Mouse (Mus musculus) retina, postnatal 1 day (tissue): ENCODE measurements around the gene Zfp335.
A peak's percentile ranks its signal among the peaks of the same experiment; 100 is the strongest.
"Not testable (repeated sequence)": the region's sequence is repeated elsewhere in the genome, so short reads cannot be mapped to it uniquely, and the experiment has no call there.

Experiments
- DNase-seq: peaks from one replicate; pipeline ENCODE4 v3.0.0-alpha.2; 2012

The Zfp335 gene

DNA sequence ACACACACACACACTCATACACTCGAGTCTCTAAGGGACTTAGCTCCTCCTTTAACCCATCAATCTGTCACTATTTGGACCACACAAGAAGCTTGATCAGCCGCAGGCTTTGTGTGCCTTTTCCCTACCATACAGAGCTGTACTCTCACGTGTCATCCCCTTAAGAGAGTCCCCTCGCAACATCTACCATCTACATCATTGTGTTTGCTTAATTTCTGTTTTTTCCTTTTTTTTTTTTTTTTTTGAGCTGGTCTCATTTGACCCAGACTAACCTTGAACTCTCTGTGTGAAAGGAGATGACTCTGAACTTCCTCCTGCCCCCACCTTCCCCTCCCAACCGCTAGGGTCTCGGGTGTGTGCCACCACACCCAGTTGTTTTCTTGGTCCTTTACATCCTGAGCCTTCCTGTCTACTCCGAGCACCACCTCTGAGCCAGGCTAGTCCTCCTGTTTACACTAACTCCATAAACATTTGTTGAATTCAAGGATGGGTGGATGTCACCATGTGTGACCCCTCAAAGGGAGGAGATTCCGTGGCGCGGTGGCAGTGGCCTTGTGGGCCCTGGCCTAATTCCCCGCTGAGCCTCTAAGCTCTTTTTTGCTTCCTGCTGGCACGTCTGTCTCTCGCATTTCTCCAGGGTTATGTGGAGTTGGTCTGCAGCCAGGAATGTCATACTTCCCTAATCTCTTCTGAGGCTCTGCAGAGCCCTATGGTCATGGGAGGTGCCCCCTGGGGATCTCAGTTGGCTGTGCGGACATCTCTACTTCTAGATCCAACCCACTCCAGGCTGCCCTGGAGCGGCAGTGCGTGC is 44.6 kb downstream of the Zfp335 start:
- DNase-seq = peak; percentile 65

DNA sequence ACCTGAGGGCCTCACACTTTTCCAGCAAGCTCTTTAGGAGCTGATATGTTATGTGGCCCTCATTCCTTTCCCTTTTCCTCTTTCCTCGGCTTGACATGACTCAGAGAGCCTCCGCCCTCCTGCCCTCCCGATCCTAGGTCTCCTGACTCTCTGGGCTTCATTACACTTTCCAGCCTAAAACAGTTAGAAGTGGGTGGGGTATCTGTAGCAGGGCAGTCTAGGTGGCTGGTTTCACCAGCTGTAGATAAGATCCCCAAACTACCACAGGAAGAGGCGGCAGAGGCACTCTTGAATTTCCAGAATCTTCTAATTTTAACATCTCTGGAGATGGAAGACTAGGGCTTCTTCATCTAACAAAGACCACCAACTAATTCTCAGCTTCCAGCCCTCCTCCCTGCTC is 47.0 kb downstream of the Zfp335 start:
- no peak for DNase-seq

DNA sequence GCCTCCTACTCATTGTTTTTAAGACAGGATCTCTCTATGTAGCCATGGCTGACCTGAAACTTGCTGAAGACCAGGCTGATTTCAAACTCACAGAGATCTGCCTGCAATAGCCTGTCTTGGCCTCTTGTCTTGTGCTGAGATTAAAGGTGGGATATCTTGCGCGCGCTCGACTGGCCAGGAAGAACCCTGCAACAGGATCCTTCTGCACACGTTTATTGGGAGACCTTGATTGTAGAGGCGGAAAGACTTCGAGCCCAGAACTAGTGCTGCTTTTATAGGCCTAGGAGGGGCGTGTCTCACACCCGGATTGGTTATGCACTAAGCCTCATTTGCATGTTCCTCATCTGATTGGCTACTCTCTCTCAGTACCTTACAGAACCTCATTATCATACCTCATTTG is 48.1 kb downstream of the Zfp335 start:
- not testable (repeated sequence) for DNase-seq

DNA sequence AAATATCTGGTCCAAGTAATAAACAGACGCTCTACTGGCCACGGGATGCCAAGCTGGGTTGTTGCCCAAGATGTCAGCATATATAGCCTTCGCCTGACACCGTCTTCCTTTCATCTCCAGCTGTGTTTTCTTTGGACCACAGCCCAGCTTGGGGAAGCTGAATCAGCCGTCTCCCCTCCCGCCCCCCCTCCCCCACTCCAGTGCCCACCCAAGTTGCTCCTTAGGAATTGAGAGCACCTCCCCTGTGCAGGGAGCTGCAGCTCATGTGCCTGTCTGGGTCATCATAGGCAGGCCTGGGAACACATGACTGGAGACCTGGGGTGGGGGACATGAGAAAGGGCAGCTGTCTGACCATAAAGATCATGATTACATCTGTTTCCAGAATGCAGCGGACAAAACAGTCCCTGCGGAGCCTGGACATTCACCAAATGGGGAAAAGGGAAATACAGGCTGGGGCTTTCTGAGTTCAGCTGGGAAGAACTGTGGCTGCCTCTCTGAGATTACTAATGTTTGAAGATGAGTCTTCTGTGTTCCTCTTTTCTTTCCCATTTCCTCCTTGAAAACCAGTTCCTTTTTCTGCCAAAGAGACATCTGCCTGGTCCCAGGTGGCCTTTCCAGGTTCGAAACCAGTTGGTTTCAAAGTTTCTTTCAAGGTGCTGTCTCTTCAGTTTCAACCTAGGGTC is 49.2 kb downstream of the Zfp335 start:
- peak; percentile 82 for DNase-seq

DNA sequence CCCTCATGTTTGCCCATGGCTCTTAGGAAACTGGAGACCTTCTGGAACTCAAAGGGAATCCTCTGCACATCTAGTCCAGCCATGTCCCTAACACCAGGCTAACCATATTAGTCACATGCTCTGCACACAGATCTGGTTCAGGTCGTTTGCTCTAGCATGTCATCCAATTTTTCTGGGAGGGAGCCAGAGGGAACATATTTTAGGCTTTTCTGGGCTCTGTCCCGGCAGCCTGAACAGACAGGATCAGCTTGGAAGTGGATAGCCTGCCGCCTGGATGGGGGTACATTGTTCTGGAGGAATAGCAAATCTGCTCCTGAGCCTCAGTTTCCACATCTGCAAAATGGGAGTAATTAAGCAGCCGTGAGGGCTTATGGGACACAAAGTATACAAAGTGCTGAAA is 50.5 kb downstream of the Zfp335 start:
- no peak for DNase-seq

DNA sequence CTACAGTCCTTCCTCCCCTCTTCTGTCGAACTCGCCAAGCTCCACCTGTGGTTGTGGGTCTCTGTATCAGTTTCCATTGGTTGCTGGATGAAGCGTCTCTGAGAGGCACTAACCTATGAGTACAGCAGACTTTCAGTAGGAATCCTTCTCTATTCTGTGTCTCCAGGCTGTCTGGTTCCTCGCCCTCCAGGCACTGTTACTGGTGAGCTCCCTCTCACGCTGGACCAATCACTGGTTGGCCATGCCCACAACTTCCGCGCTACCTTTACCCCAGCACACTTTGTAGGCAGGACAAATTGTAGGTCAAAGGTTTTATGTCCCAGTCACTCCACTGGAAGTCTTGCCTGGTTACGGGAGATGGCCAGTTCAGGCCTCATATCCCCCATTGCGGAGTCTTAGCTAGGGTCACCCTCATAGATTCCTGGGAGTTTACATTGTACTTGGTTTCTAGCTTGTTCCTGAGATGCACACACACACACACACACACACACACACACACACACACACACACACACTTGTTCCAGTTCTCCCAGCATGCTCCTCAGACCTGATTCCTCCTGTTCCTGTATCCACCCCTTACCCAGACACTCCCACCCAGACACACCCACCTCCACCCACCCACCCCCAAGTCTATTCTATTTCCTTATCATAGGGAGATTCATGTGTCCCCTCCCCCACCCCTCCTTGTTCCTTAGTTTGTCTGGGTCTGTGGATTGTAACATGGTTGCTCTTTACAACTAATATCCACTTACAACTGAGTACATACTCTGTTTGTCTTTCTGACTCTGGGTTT is 51.7 kb downstream of the Zfp335 start:
- DNase-seq = no peak

DNA sequence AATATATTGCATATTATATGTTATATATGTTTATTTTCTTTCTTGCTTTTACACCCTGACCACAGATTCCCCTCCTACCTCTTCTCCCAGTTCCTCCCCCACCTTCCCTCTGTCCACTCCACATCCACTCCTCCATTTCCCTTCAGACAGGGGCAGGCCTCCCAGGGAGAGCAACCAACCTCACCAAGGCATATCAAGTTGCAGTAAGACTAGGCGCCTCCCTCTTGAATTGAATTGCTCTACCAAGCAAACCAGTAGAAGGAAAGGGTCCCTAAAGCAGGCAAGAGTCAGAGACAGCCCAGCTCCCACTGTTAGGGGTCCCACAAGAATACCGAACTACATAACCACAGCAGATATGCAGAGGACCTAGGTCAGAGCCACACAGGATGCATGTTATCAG is 52.4 kb downstream of the Zfp335 start:
- no peak for DNase-seq

DNA sequence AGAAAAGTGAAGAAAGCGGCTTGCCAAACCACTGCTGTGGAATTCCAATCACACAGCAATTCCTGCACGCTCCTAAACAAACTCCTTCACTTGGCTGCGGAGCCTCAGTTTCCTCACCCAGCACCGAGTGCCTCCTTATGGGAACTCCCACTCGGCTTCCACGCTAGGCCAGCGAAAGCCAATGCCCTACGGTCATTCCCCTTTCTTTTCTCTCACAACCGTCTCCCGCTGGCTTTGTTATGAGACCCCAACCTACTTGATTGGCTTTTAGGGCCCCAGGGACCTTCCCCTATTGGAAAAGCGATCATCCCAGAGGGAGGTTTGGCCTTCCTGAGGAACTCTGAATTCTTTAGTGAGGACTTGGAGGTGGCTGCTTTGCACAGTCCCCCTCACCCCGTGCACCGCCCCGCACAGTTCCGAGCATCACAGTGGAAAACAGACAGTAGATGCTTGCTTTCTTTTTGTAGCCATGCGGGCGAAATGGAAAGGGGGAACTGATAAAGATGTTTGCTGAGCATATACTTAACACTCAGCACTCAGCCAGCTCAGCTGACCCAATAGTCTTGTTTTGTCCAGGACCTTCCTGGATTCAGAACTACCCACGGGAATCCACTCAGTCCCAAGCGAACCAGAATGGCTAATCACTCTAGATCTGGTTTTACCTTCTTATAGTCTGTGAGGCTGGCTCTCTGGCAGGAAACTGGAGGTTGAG is 53.6 kb downstream of the Zfp335 start:
- no peak for DNase-seq

DNA sequence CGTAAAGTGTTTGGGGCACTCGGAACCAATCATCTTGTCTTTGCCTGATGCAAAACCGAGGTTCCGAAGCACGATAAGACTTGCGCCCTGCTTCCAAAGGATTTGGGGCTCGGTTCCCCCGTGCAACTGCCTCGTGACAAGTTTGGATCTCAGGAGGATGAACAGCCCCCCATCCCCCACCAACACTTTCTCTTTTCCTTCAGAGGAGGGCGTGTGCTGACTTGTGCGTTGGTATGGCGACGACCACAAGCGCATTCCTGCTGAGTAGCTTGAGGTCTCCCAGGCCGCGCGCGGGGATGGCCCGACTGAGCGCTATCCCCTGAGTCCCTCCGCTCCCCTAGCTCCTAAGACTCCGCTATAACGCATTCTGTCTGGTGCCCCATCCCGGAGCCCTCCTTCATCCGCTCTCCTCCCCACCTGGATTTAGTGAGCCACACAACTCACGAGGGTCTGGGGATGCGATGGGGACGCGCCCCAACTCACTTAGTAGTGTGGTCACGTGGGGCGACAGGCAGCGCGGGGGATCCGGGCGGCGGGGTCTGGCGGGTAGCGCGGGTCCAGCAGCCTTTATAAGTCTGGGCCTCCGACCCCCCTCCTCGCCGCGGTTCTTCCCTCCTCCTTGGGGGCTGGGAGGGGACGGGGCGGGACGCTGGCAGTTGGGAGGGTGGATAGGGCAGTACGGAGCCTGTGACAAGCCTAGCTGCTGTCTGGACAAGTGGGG is 54.3 kb downstream of the Zfp335 start, which contains the start of gene Pltp:
Gene Pltp, minus strand, starts transcription at position 611 of the 721 bp plus-strand sequence.
- DNase-seq = peak; percentile 73

DNA sequence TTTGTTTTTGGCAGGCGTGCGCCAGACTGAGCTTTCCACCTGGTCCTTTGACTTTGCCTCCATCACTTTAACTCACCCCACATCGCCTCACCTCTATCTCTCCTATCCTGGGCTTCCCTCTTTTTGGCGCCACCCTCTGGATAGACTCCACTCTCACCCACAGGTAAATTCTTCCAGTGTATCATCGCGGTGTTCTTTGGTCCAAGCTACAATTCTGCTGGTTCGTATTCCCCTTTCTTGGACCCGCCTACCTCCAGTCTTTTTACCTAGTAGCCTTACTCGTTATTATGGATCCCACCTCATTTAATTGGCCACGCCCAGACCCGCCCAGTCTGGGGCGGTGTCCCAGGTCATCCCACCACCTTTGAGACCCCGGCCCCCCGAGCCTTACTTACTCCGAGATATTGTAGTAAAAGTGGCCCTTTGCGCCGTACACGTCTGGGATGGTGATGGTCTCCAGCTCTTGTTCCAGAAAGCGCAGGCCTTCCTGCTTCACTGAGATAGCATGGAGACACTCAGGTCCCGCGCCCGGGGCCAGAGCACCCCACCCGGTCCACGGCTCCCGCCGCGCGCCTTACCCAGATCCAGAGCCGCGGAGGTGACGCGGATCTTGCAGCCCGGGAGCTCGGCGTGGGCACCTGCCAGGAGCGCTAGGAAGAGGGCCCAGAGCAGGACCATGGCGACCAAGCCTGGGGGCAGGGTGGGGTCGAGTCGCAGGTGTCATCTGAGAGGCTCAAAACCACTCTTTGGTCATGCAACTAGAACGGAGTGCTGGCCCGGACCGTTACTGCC is 55.1 kb downstream of the Zfp335 start:
- no peak for DNase-seq

DNA sequence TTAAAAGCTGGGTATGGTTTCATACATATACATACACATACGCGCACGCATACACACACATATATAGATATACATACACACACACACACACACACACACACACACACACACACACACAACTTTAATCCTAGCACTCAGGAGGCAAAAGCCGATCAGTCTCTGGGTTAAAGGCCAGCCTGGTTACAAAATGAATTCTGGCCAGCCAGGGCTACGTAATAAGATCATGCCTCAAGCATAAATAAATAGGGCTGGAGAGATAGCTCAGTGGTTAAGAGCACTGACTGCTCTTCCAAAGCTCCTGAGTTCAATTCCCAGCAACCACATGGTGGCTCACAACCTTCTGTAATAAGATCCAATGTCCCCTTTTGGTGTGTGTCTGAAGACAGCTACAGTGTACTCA is 56.0 kb downstream of the Zfp335 start:
- DNase-seq = peak; percentile 55

DNA sequence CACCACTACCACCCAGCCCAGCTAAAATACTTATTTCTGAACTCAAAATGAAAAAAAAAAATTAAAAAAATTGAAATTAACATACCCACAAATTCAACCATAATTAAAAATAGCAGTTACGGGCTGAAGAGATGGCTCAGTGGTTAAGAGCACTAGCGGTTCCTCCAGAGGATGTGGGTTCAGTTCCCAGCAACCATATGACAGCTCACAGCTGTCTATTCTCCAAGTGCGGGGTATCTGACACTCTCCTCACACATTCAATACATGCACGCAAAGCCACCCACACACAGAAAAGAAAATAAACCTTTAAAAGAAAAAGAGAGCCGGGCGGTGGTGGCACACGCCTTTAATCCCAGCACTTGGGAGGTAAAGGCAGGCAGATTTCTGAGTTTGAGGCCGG is 61.5 kb downstream of the Zfp335 start:
- DNase-seq = no peak

DNA sequence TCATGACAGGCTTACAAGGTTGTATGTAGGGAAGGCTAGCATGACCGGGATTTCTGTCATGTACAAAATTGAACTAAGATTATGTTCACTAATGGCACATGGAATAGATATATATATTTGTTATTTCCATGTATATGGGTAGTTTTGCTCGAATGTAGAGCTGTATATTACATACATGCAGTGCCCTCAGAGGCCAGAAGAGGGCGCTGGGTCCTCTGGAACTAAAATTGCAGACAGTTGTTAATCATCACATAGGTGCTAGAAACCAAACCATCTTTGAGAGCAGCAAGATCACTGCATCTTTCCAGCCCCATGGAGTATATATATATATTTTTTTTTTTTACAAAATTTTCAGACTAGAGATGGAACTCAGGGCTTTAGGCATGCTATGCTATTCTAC is 65.8 kb downstream of the Zfp335 start:
- DNase-seq = no peak
